Mouse (Mus musculus) cerebellum, adult 2 months (tissue): Measurements from ENCODE around the gene Coro6.

Experiments used
- CTCF ChIP-seq: fragments of 200-500 bp; IDR thresholded peaks from 2 replicates; pipeline ENCODE4 v1.5.1; 2011; ENCODE audit warnings: low read depth, mild to moderate bottlenecking, control low read depth, low read length, moderate library complexity, borderline replicate concordance; ENCODE audit not compliant: insufficient read depth
- POLR2A ChIP-seq: fragments of 200-500 bp; IDR thresholded peaks from 2 replicates; pipeline ENCODE4 v1.6.1; 2011; ENCODE audit warnings: low read length, control low read depth, borderline replicate concordance; ENCODE audit not compliant: insufficient read depth

- TF ChIP-seq CTCF, result no peak
- TF ChIP-seq POLR2A, result no peak
Observed at GRCm38 (mm10) chr11:77512891-77513810, 50.9 kb downstream of the Coro6 start.
